Mouse (Mus musculus) myocyte (in vitro differentiated cells): Measurements from ENCODE around the gene Aldh5a1. TPM values are rescaled to one million over a fixed set of nuclear protein-coding genes. Genes with fewer than 3 reads are reported as not detected.

Source experiments
- H3K27me3 ChIP-seq: one replicate; pipeline ENCODE4 v1.6.1; 2011; ENCODE audit not compliant: control insufficient read depth, insufficient read depth, insufficient read length
- H3K36me3 ChIP-seq: one replicate; pipeline ENCODE4 v1.6.1; 2011; ENCODE audit not compliant: control insufficient read depth, insufficient read depth
- H3K4me2 ChIP-seq: one replicate; pipeline ENCODE4 v1.6.1; 2011; ENCODE audit warnings: low read depth, control low read depth
- H3K4me3 ChIP-seq: one replicate; pipeline ENCODE4 v1.5.1; 2011; ENCODE audit warnings: mild to moderate bottlenecking, control low read depth, moderate library complexity
- H3K79me2 ChIP-seq: one replicate; pipeline ENCODE4 v1.6.1; 2011; ENCODE audit not compliant: control insufficient read depth, insufficient read depth
- H3ac ChIP-seq: one replicate; pipeline ENCODE4 v1.6.1; 2011; ENCODE audit not compliant: control insufficient read depth, insufficient read length
- CEBPB ChIP-seq: IDR thresholded peaks from 2 replicates; pipeline ENCODE4 v1.6.1; 2011; ENCODE audit warnings: mild to moderate bottlenecking, moderate library complexity; ENCODE audit not compliant: poor library complexity, insufficient read depth, severe bottlenecking
- E2F4 ChIP-seq: IDR thresholded peaks from one replicate; pipeline ENCODE4 v1.6.1; 2011; ENCODE audit warnings: mild to moderate bottlenecking, control low read depth, moderate library complexity; ENCODE audit not compliant: insufficient read depth
- MAX ChIP-seq: IDR thresholded peaks from one replicate; pipeline ENCODE4 v1.6.1; 2011; ENCODE audit warnings: low read depth, mild to moderate bottlenecking, control low read depth
- MYOD1 ChIP-seq, 3 experiments: IDR thresholded peaks; one replicate each; pipeline ENCODE4 v1.6.1; 2011; ENCODE audit warnings: control low read depth in 2 of 3, low read depth in 2 of 3, mild to moderate bottlenecking in 2 of 3, moderate library complexity in 1 of 3; ENCODE audit not compliant: insufficient read length in 2 of 3, control insufficient read depth in 1 of 3
- MYOG ChIP-seq, 3 experiments: IDR thresholded peaks; one replicate each; pipeline ENCODE4 v1.6.1; 2011; ENCODE audit warnings: control low read depth in 2 of 3, low read depth in 2 of 3, mild to moderate bottlenecking in 2 of 3; ENCODE audit not compliant: insufficient read length in 2 of 3, control insufficient read depth in 1 of 3, insufficient read depth in 1 of 3
- POLR2A ChIP-seq: IDR thresholded peaks from one replicate; pipeline ENCODE4 v1.6.1; 2011; ENCODE audit warnings: low read depth, mild to moderate bottlenecking, control low read depth, moderate library complexity; ENCODE audit not compliant: insufficient read length
- POLR2AphosphoS2 ChIP-seq: IDR thresholded peaks from one replicate; pipeline ENCODE4 v1.6.1; 2011; ENCODE audit warnings: low read depth, control low read depth; ENCODE audit not compliant: insufficient read length
- REST ChIP-seq: IDR thresholded peaks from one replicate; pipeline ENCODE4 v1.6.1; 2011; ENCODE audit warnings: mild to moderate bottlenecking, control low read depth, moderate library complexity; ENCODE audit not compliant: insufficient read depth, insufficient read length
- SRF ChIP-seq: IDR thresholded peaks from one replicate; pipeline ENCODE4 v1.6.1; 2011; ENCODE audit warnings: low read depth; ENCODE audit not compliant: control insufficient read depth, insufficient read length
- TCF12 ChIP-seq: IDR thresholded peaks from one replicate; pipeline ENCODE4 v1.6.1; 2011; ENCODE audit warnings: mild to moderate bottlenecking, control low read depth; ENCODE audit not compliant: poor library complexity, insufficient read depth, severe bottlenecking
- TCF3 ChIP-seq: IDR thresholded peaks from one replicate; pipeline ENCODE4 v1.6.1; 2011; ENCODE audit warnings: low read depth, control low read depth; ENCODE audit not compliant: insufficient read length
- USF1 ChIP-seq: IDR thresholded peaks from one replicate; pipeline ENCODE4 v1.6.1; 2011; ENCODE audit warnings: low read depth, mild to moderate bottlenecking, control low read depth, moderate library complexity
- polyA plus RNA-seq: library from polyadenylated mRNA; unstranded; fragments of >200 nt; fragmentation: generic; extraction: Trizol; gene quantifications from one replicate; pipeline ENCODE4 v1.2.1, GENCODE M21; 2012; ENCODE audit warnings: missing spikeins

The Aldh5a1 gene
- polyA plus RNA-seq, 1 experiment = 0.54 TPM

GRCm38 (mm10) chr13:24882411-24882810 is 55.0 kb downstream of the Aldh5a1 start:
- H3K4me3 ChIP-seq = no peak overlapping the region
- H3K27me3 ChIP-seq = no peaks in the 10 kb centered on the region
- no peak overlapping the region for H3ac ChIP-seq
- TF ChIP-seq SRF = no peak
- no peak for TF ChIP-seq POLR2AphosphoS2
- TF ChIP-seq USF1 = no peak
- no peak for TF ChIP-seq MAX
- TF ChIP-seq MYOG (IDR thresholded peaks at IDR 0.05; ENCODE audit: control insufficient read depth in 1 of 3, insufficient read depth in 1 of 3, insufficient read length in 2 of 3, low read depth in 2 of 3) = no peak
- TF ChIP-seq TCF3 = no peak
- TF ChIP-seq POLR2A = no peak
- no peak for TF ChIP-seq REST
- no peaks in the 10 kb centered on the region for H3K79me2 ChIP-seq
- no peaks in the 10 kb centered on the region for H3K36me3 ChIP-seq
- no peak overlapping the region for H3K4me2 ChIP-seq

GRCm38 (mm10) chr13:24880704-24881103 is 56.8 kb downstream of the Aldh5a1 start:
- no peak for TF ChIP-seq TCF3
- no peaks in the 10 kb centered on the region for H3K27me3 ChIP-seq
- H3K4me2 ChIP-seq = no peak overlapping the region

GRCm38 (mm10) chr13:24880208-24880607 is 57.3 kb downstream of the Aldh5a1 start:
- H3K79me2 ChIP-seq = no peaks in the 10 kb centered on the region
- H3K4me2 ChIP-seq = no peak overlapping the region
- no peaks in the 10 kb centered on the region for H3K36me3 ChIP-seq
- H3K4me3 ChIP-seq = no peak overlapping the region
- H3ac ChIP-seq = no peak overlapping the region
- H3K27me3 ChIP-seq = no peaks in the 10 kb centered on the region
- TF ChIP-seq E2F4 (no peak), MAX (no peak), POLR2A (no peak), TCF3 (no peak), MYOD1 (IDR thresholded peaks at IDR 0.05; ENCODE audit: control insufficient read depth in 1 of 3, insufficient read length in 2 of 3, low read depth in 2 of 3) (no peak)

More at GRCm38 (mm10) chr13:24880704-24881103, 56.8 kb downstream of the Aldh5a1 start:
- no peaks in the 10 kb centered on the region for H3K79me2 ChIP-seq
- H3K4me3 ChIP-seq = no peak overlapping the region
- no peak overlapping the region for H3ac ChIP-seq
- H3K36me3 ChIP-seq = no peaks in the 10 kb centered on the region

GRCm38 (mm10) chr13:24879359-24880040 is 58.0 kb downstream of the Aldh5a1 start:
- TF ChIP-seq TCF12 (no peak), CEBPB (no peak), MAX (no peak), TCF3 (no peak), SRF (no peak), USF1 (no peak), E2F4 (no peak)
- H3K4me3 ChIP-seq = no peak overlapping the region
- no peak overlapping the region for H3ac ChIP-seq
- H3K4me2 ChIP-seq = no peak overlapping the region
- no peaks in the 10 kb centered on the region for H3K27me3 ChIP-seq
- no peaks in the 10 kb centered on the region for H3K36me3 ChIP-seq
- no peaks in the 10 kb centered on the region for H3K79me2 ChIP-seq

- Histone ChIP-seq H3K27me3 (no peaks in the 10 kb centered on the region), H3K4me2 (no peak overlapping the region), H3ac (no peak overlapping the region), H3K36me3 (no peaks in the 10 kb centered on the region), H3K4me3 (no peak overlapping the region), H3K79me2 (no peaks in the 10 kb centered on the region)
- TF ChIP-seq SRF (no peak), E2F4 (no peak), USF1 (no peak), POLR2AphosphoS2 (no peak), CEBPB (no peak), MYOD1 (IDR thresholded peaks at IDR 0.05; ENCODE audit: control insufficient read depth in 1 of 3, insufficient read length in 2 of 3, low read depth in 2 of 3) (no peak), MYOG (IDR thresholded peaks at IDR 0.05; ENCODE audit: control insufficient read depth in 1 of 3, insufficient read depth in 1 of 3, insufficient read length in 2 of 3, low read depth in 2 of 3) (no peak), MAX (no peak), TCF12 (no peak), POLR2A (no peak), REST (no peak), TCF3 (no peak)
Measured at GRCm38 (mm10) chr13:24868233-24868632, 69.2 kb downstream of the Aldh5a1 start.

GRCm38 (mm10) chr13:24867789-24868188 is 69.7 kb downstream of the Aldh5a1 start:
- no peak overlapping the region for H3K4me3 ChIP-seq
- H3K4me2 ChIP-seq = no peak overlapping the region
- H3K79me2 ChIP-seq = no peaks in the 10 kb centered on the region
- no peak overlapping the region for H3ac ChIP-seq
- no peaks in the 10 kb centered on the region for H3K27me3 ChIP-seq
- no peak for TF ChIP-seq USF1
- TF ChIP-seq POLR2AphosphoS2 = no peak
- no peak for TF ChIP-seq SRF
- TF ChIP-seq MYOD1 (IDR thresholded peaks at IDR 0.05; ENCODE audit: control insufficient read depth in 1 of 3, insufficient read length in 2 of 3, low read depth in 2 of 3) = no peak
- no peak for TF ChIP-seq POLR2A
- TF ChIP-seq TCF12 = no peak
- no peak for TF ChIP-seq E2F4
- TF ChIP-seq TCF3 = no peak
- TF ChIP-seq MAX = no peak
- no peak for TF ChIP-seq CEBPB
- no peak for TF ChIP-seq MYOG (IDR thresholded peaks at IDR 0.05; ENCODE audit: control insufficient read depth in 1 of 3, insufficient read depth in 1 of 3, insufficient read length in 2 of 3, low read depth in 2 of 3)
- no peak for TF ChIP-seq REST
- H3K36me3 ChIP-seq = no peaks in the 10 kb centered on the region
